8 mouse cellular contexts compared by ENCODE assay signal in genomic region chr15:7092321-7092720, GRCm38 (mm10). TPM values are rescaled to one million over a fixed set of nuclear protein-coding genes. Genes with fewer than 3 reads are reported as not detected.
DNase-seq lines count a peak whose midpoint lies in the region; ATAC-seq lines count a peak whose summit lies in the region.

No protein-coding gene starts in this region.

- H3K4me1 ChIP-seq in embryonic facial prominence, embryonic 15.5 days: 0 out of 2 replicates have a peak, but pooled peaks cover 6% of the 10 kb centered on the region
- peaks cover 19% of the 10 kb centered on the region for H3K4me1 ChIP-seq in kidney, embryonic 16.5 days (ENCODE audit: insufficient read depth, low read length)
- no peaks in the 10 kb centered on the region for H3K4me1 ChIP-seq in forebrain, embryonic 11.5 days (replicated peaks; ENCODE audit: control insufficient read depth, insufficient read depth, low read length)

- WGBS in embryonic facial prominence, embryonic 15.5 days: 42% methylated on average over 8 of the region's 8 CpGs
- 25% methylated on average over 8 of the region's 8 CpGs for WGBS in kidney, embryonic 16.5 days
- WGBS in forebrain, embryonic 11.5 days: 47% methylated on average over 8 of the region's 8 CpGs

- H3K4me2 ChIP-seq in embryonic facial prominence, embryonic 15.5 days (replicated peaks): no peak overlapping the region
- peak overlapping the region; percentile 43 for H3K4me2 ChIP-seq in kidney, embryonic 16.5 days (replicated peaks; ENCODE audit: low read depth, low read length)
- no peak overlapping the region for H3K4me2 ChIP-seq in forebrain, embryonic 11.5 days (ENCODE audit: low read depth, low read length, severe bottlenecking)

- H3K36me3 ChIP-seq in embryonic facial prominence, embryonic 15.5 days: no peaks in the 10 kb centered on the region
- no peaks in the 10 kb centered on the region for H3K36me3 ChIP-seq in kidney, embryonic 16.5 days (ENCODE audit: insufficient read depth, low read length)
- no peaks in the 10 kb centered on the region for H3K36me3 ChIP-seq in forebrain, embryonic 11.5 days (ENCODE audit: control insufficient read depth, insufficient read depth, low read length)

- peak; percentile 75; the same call in 1 of the 2 replicates for ATAC-seq in embryonic facial prominence, embryonic 15.5 days (ENCODE audit: insufficient number of reproducible peaks, low FRiP score, low TSS enrichment, low read depth)
- ATAC-seq in kidney, embryonic 16.5 days (ENCODE audit: low FRiP score, low TSS enrichment): no peak
- 0 out of 2 replicates have a peak, but pooled peaks have one; percentile 14 for ATAC-seq in megakaryocyte-erythroid progenitor cell, adult 5-6 weeks (replicated peaks; ENCODE audit: low FRiP score, low TSS enrichment, poor library complexity, severe bottlenecking)
- ATAC-seq in forebrain, embryonic 11.5 days (replicated peaks; ENCODE audit: low FRiP score): no peak

- no peak overlapping the region for H3K4me3 ChIP-seq in embryonic facial prominence, embryonic 15.5 days (replicated peaks)
- H3K4me3 ChIP-seq in kidney, embryonic 16.5 days (ENCODE audit: low read length): no peak overlapping the region
- H3K4me3 ChIP-seq in forebrain, embryonic 11.5 days (ENCODE audit: low read depth, low read length): no peak overlapping the region

- H3K9ac ChIP-seq in embryonic facial prominence, embryonic 15.5 days: no peak overlapping the region
- no peak overlapping the region for H3K9ac ChIP-seq in kidney, embryonic 16.5 days (replicated peaks; ENCODE audit: low read length)
- no peak overlapping the region for H3K9ac ChIP-seq in forebrain, embryonic 11.5 days (ENCODE audit: low read length)

- no peaks in the 10 kb centered on the region for H3K9me3 ChIP-seq in embryonic facial prominence, embryonic 15.5 days (replicated peaks)
- no peaks in the 10 kb centered on the region for H3K9me3 ChIP-seq in kidney, embryonic 16.5 days (ENCODE audit: low read length)
- no peaks in the 10 kb centered on the region for H3K9me3 ChIP-seq in forebrain, embryonic 11.5 days (ENCODE audit: control insufficient read depth, low read length)

- no peak overlapping the region for H3K27ac ChIP-seq in embryonic facial prominence, embryonic 15.5 days (replicated peaks)
- H3K27ac ChIP-seq in kidney, embryonic 16.5 days (ENCODE audit: low read length): no peak overlapping the region
- H3K27ac ChIP-seq in forebrain, embryonic 11.5 days (ENCODE audit: low read depth, low read length): no peak overlapping the region

- H3K27me3 ChIP-seq in embryonic facial prominence, embryonic 15.5 days: no peaks in the 10 kb centered on the region
- no peaks in the 10 kb centered on the region for H3K27me3 ChIP-seq in kidney, embryonic 16.5 days (ENCODE audit: insufficient read depth, low read length)
- no peaks in the 10 kb centered on the region for H3K27me3 ChIP-seq in forebrain, embryonic 11.5 days (ENCODE audit: control insufficient read depth, insufficient read depth, low read length)

- peak; percentile 25 for DNase-seq in gastrocnemius, adult 18-20 months (ENCODE audit: low spot score)
- DNase-seq in gastrocnemius, adult 8-10 months (ENCODE audit: low spot score in 2 of 2): no peak
- no peak for DNase-seq in layer of hippocampus, adult 9-11 months
- DNase-seq in forebrain, embryonic 11.5 days (ENCODE audit: low spot score): no peak
- DNase-seq in layer of hippocampus, adult 9-10 months (ENCODE audit: low spot score): no peak

RNA-seq across cellular contexts. Expression of gene Lifr, which starts 1.9 kb away (rescaled TPM):
- total RNA-seq in gastrocnemius, adult 18-20 months (2021): 10 to 100 TPM; 47.9 to 50.9 TPM
- total RNA-seq in gastrocnemius, adult 8-10 months (2022): 10 to 100 TPM; 46.8 to 78.5 (median 60.2) TPM
- polyA plus RNA-seq in embryonic facial prominence, embryonic 15.5 days (2015; fragmentation: Nextera tagmentation; extraction: Ambion mirVana): 24.0 and 27.7 TPM in 2 replicates
- polyA plus RNA-seq in kidney, embryonic 16.5 days (2015; fragmentation: Nextera tagmentation; extraction: Ambion mirVana): 23.7 and 24.8 TPM in 2 replicates
- total RNA-seq in megakaryocyte-erythroid progenitor cell, adult 5-6 weeks (2014; fragmentation: Nextera tagmentation): 0.05 and 0.24 TPM in 2 replicates
- 0.11 and 0.56 TPM in 2 replicates for total RNA-seq in megakaryocyte-erythroid progenitor cell, adult 5-6 weeks (2017)
- polyA plus RNA-seq in forebrain, embryonic 11.5 days (2014; fragmentation: Nextera tagmentation; extraction: Ambion mirVana): 9.4 and 10.7 TPM in 2 replicates

Comparison
In these comparisons a context has a peak if more than half of its experiments do, and no peak if none do; other contexts are left out.
1. ATAC-seq: peak in embryonic facial prominence, embryonic 15.5 days (single experiment) and megakaryocyte-erythroid progenitor cell, adult 5-6 weeks (single experiment); none in kidney, embryonic 16.5 days (single experiment) and forebrain, embryonic 11.5 days (single experiment).
2. RNA of gene Lifr, which starts 1.9 kb away (total RNA-seq): 46.8 to 78.5 TPM in gastrocnemius, adult 8-10 months and 47.9 to 50.9 TPM in gastrocnemius, adult 18-20 months; 0.05 to 0.56 TPM in megakaryocyte-erythroid progenitor cell, adult 5-6 weeks; every median in the first group is over 10 times any median in the second.